Mouse (Mus musculus) liver, embryonic 14.5 days (tissue): ENCODE measurements at regions not wholly inside any gene's neighbourhood (a gene's known extent, or its start where the extent isn't known, plus 50 kb on each side); places are given as distances from the start of the nearest gene placed in this dataset.

Source experiments
- ATAC-seq: fragments of 200-750 bp; cut with Nextera tagmentation; 2 replicates; pipeline ENCODE4 v1.8.0; 2017; ENCODE audit warnings: moderate number of reproducible peaks, mild to moderate bottlenecking, moderate library complexity; ENCODE audit not compliant: insufficient read depth
- DNase-seq, 3 experiments: peaks; one replicate each; pipeline ENCODE4 v3.0.0-alpha.2; 2012 to 2013; ENCODE audit warnings: low read depth in 3 of 3, low spot score in 3 of 3
- H3K27ac ChIP-seq: fragments of 300-500 bp; sonication (generic); 2 replicates; pipeline ENCODE4 v1.5.1; 2014; ENCODE audit warnings: moderate library complexity, mild to moderate bottlenecking, control low read depth, inconsistent platforms
- H3K27me3 ChIP-seq: fragments of 300-500 bp; sonication (generic); 2 replicates; pipeline ENCODE4 v1.6.1; 2014; ENCODE audit warnings: mild to moderate bottlenecking, low read length, moderate library complexity; ENCODE audit not compliant: control insufficient read depth, insufficient read depth
- H3K36me3 ChIP-seq: fragments of 300-500 bp; sonication (generic); replicated peaks from 2 replicates; pipeline ENCODE4 v1.6.1; 2014; ENCODE audit warnings: low read depth; ENCODE audit not compliant: control insufficient read depth, insufficient read depth
- H3K4me1 ChIP-seq, 2 experiments: fragments of 200-500 bp in 1 of 2; fragments of 300-500 bp in 1 of 2; sonication (generic) in 1 of 2; replicated peaks; 2 replicates each; pipeline ENCODE4 v1.6.1; 2012 to 2014; ENCODE audit warnings: antibody characterized with exemption in 1 of 2, inconsistent platforms in 1 of 2, low read length in 1 of 2; ENCODE audit not compliant: control insufficient read depth in 2 of 2, insufficient read depth in 2 of 2
- H3K4me2 ChIP-seq: fragments of 300-500 bp; sonication (generic); 2 replicates; pipeline ENCODE4 v1.6.1; 2014; ENCODE audit warnings: low read depth, mild to moderate bottlenecking, control low read depth, moderate library complexity
- H3K4me3 ChIP-seq, 2 experiments: fragments of 200-500 bp in 1 of 2; fragments of 300-500 bp in 1 of 2; sonication (generic) in 1 of 2; 2 replicates each; pipeline ENCODE4 v1.5.1; 2012 to 2014; ENCODE audit warnings: low read depth in 2 of 2, low read length in 2 of 2, mild to moderate bottlenecking in 2 of 2, control low read depth in 1 of 2, inconsistent platforms in 1 of 2, moderate library complexity in 1 of 2; ENCODE audit not compliant: insufficient read depth in 1 of 2
- H3K9ac ChIP-seq: fragments of 300-500 bp; sonication (generic); replicated peaks from 2 replicates; pipeline ENCODE4 v1.6.1; 2014; ENCODE audit warnings: mild to moderate bottlenecking, control low read depth, moderate library complexity
- H3K9me3 ChIP-seq: fragments of 300-500 bp; sonication (generic); 2 replicates; pipeline ENCODE4 v1.6.1; 2016; ENCODE audit warnings: low read length, mixed read lengths; ENCODE audit not compliant: control insufficient read depth
- CTCF ChIP-seq: IDR thresholded peaks from 2 replicates; pipeline ENCODE4 v1.5.1; 2016; ENCODE audit warnings: antibody characterized with exemption, low read depth, control low read depth
- EP300 ChIP-seq: IDR thresholded peaks from 2 replicates; pipeline ENCODE4 v1.6.1; 2016; ENCODE audit warnings: antibody characterized with exemption, low read depth
- WGBS: fragments of 180-500 bp; shearing (Covaris S2); extraction: QIAGEN DNeasy Blood & Tissue Kit; methylation state at CpG from one replicate; pipeline ENCODE4 v1.1.7; 2014; ENCODE audit not compliant: insufficient replicate concordance; 5-methylcytosine and 5-hydroxymethylcytosine counted together

- H3K4me3 ChIP-seq, result no peak overlapping the region
- H3K9me3 ChIP-seq, result no peaks in the 10 kb centered on the region
- no peaks in the 10 kb centered on the region for H3K36me3 ChIP-seq
- no peak for TF ChIP-seq EP300
- no peak for TF ChIP-seq CTCF
- 55% methylated on average over 13 of the region's 13 CpGs for WGBS
- ATAC-seq (no peak), DNase-seq (no peak)
- no peaks in the 10 kb centered on the region for H3K27me3 ChIP-seq
- no peak overlapping the region for H3K9ac ChIP-seq
- H3K4me1 ChIP-seq, result no peaks in the 10 kb centered on the region
- H3K27ac ChIP-seq, result no peak overlapping the region
- H3K4me2 ChIP-seq, result no peak overlapping the region
These were observed 119.9 kb downstream of the Tmem132e start for GRCm38 (mm10) chr11:82508564-82508963.
